Mouse (Mus musculus): ENCODE measurements at regions not wholly inside any gene's neighbourhood (a gene's known extent, or its start where the extent isn't known, plus 50 kb on each side); places are given as distances from the start of the nearest gene placed in this dataset.

GRCm38 (mm10) chr15:59708402-59708801 lies 308.0 kb downstream of the 4933412E24Rik start:
- H3K4me3 ChIP-seq (ENCODE audit: insufficient read depth, low read depth, low read length), result no peak overlapping the region
- H3K27ac ChIP-seq (ENCODE audit: insufficient read depth, low read depth, low read length), result no peak overlapping the region
- H3K4me1 ChIP-seq (ENCODE audit: control insufficient read depth, insufficient read depth, low read length), result peaks cover 2% of the 10 kb centered on the region; the same call in 1 of the 2 replicates
- TF ChIP-seq CTCF (IDR thresholded peaks at IDR 0.05; ENCODE audit: insufficient read depth, low read depth, low read length) (no peak), POLR2A (IDR thresholded peaks at IDR 0.05; ENCODE audit: insufficient read depth, low read depth, low read length) (no peak)

GRCm38 (mm10) chr15:59707081-59707480 lies 309.3 kb downstream of the 4933412E24Rik start:
- TF ChIP-seq CTCF (IDR thresholded peaks at IDR 0.05; ENCODE audit: insufficient read depth, low read depth, low read length) (no peak), POLR2A (IDR thresholded peaks at IDR 0.05; ENCODE audit: insufficient read depth, low read depth, low read length) (no peak)
- WGBS, result 94% methylated on average over 8 of the region's 8 CpGs
- no peak overlapping the region for H3K27ac ChIP-seq (ENCODE audit: insufficient read depth, low read depth, low read length)
- H3K4me1 ChIP-seq (ENCODE audit: control insufficient read depth, insufficient read depth, low read length), result peaks cover 2% of the 10 kb centered on the region; the same call in 1 of the 2 replicates
- no peak overlapping the region for H3K4me3 ChIP-seq (ENCODE audit: insufficient read depth, low read depth, low read length)

All from olfactory bulb, adult 2 months (tissue).